ENCODE assay signal across 23 mouse cellular contexts in the genomic region with DNA sequence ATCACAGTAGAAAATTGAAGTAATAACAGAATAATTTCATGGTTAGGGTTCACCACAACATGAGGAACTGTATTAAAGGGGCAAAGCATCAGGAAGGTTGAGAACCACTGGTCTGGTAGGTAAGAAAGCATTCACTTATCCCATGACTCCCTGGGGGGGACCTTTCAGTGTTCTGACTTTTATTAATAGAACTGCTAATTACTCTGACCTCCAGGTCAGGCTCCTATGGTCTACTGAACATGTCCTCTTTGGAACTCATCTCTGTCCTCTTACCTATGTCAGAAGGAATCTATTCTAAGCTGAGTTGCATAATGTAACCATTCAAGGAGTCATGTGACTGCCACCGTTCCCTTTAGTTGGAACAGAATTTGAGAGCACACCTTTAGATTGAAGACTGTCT.
DNase-seq lines count a peak whose midpoint lies in the region; ATAC-seq and TF ChIP-seq lines count a peak whose summit lies in the region.
"Had no signal": no experiment of that assay in that cellular context is flagged by ENCODE, and none has a peak within 500 bp of the region (broad histone marks: within the 10 kb centered on the region; RNA-seq: fewer than 3 reads in every experiment).

No protein-coding gene starts in this region.

- 45% methylated on average over 1 of the region's 1 CpGs for WGBS in kidney, adult 2 months
- 72% methylated on average over 1 of the region's 1 CpGs for WGBS in kidney, embryonic 14.5 days

- no peaks in the 10 kb centered on the region for H3K4me1 ChIP-seq in kidney, adult 2 months (ENCODE audit: control insufficient read depth, insufficient read depth, low read length)
- H3K4me1 ChIP-seq in kidney, embryonic 14.5 days (ENCODE audit: control insufficient read depth, insufficient read depth, low read length) = peaks cover 7% of the 10 kb centered on the region; the same call in 1 of the 2 replicates

- no peak overlapping the region for H3K9ac ChIP-seq in kidney, embryonic 14.5 days (ENCODE audit: low read depth, low read length)
- H3K9ac ChIP-seq: embryonic facial prominence, embryonic 13.5 days; embryonic facial prominence, embryonic 15.5 days; forebrain, embryonic 12.5 days had no signal

- peak; percentile 59 for DNase-seq in kidney, adult 2 months
- peak; percentile 60 for DNase-seq in kidney, adult 9 months
- DNase-seq in kidney, adult 18-20 months = no peak
- DNase-seq in Patski (ENCODE audit: low read depth, low spot score) = no peak
- DNase-seq: adrenal gland, adult 2 months; adrenal gland, postnatal 10 days; adrenal gland, postnatal 25 days; cerebellum, adult 11 months; cerebellum, adult 18-20 months; cerebellum, adult 8-10 months; cerebellum, adult 9-11 months; cerebellum, postnatal 14 days; cerebellum, postnatal 36 days; embryo, embryonic 11 days had no signal

- POLR2A ChIA-PET in Patski (lab: Charles Lee) = interaction anchor here (0.7 kb wide), 1 partner anchor 21 kb away, joined by 3 read pairs; no protein-coding TSS in a partner anchor

- no peaks in the 10 kb centered on the region for H3K27me3 ChIP-seq in kidney, adult 2 months (replicated peaks; ENCODE audit: control insufficient read depth, insufficient read depth, low read length)
- no peaks in the 10 kb centered on the region for H3K27me3 ChIP-seq in kidney, embryonic 14.5 days (ENCODE audit: control insufficient read depth, insufficient read depth, low read length)
- H3K27me3 ChIP-seq in Patski = peaks cover 3% of the 10 kb centered on the region
- H3K27me3 ChIP-seq: embryonic facial prominence, embryonic 13.5 days; embryonic facial prominence, embryonic 15.5 days; forebrain, embryonic 12.5 days had no signal

- no peak for ATAC-seq in kidney, embryonic 14.5 days (ENCODE audit: low FRiP score, low TSS enrichment)
- peak; percentile 21 for ATAC-seq in Patski
- no peak for ATAC-seq in activated CD4-positive, CD25-positive, alpha-beta regulatory T cell, adult 4 months
- ATAC-seq: forebrain, embryonic 14.5 days; forebrain, embryonic 16.5 days had no signal

- no peak overlapping the region for H3K4me3 ChIP-seq in kidney, adult 2 months (ENCODE audit: insufficient read depth, low read depth, low read length)
- no peak overlapping the region for H3K4me3 ChIP-seq in kidney, embryonic 14.5 days (ENCODE audit: low read length)
- H3K4me3 ChIP-seq: embryonic facial prominence, embryonic 13.5 days; embryonic facial prominence, embryonic 15.5 days; erythroblast, embryonic 14.5 days; forebrain, embryonic 10.5 days; forebrain, embryonic 12.5 days had no signal

- no peak overlapping the region for H3K4me2 ChIP-seq in kidney, embryonic 14.5 days (replicated peaks; ENCODE audit: low read depth, low read length)
- H3K4me2 ChIP-seq: embryonic facial prominence, embryonic 13.5 days; embryonic facial prominence, embryonic 15.5 days; forebrain, embryonic 12.5 days had no signal

- CTCF ChIA-PET in Patski (lab: Charles Lee) = no interaction called here

- H3K9me3 ChIP-seq in kidney, embryonic 14.5 days (ENCODE audit: control insufficient read depth, low read length) = no peaks in the 10 kb centered on the region
- H3K9me3 ChIP-seq: embryonic facial prominence, embryonic 13.5 days; embryonic facial prominence, embryonic 15.5 days; forebrain, embryonic 10.5 days; forebrain, embryonic 12.5 days had no signal

- no peak overlapping the region for H3K27ac ChIP-seq in kidney, adult 2 months (ENCODE audit: insufficient read depth, low read depth, low read length)
- H3K27ac ChIP-seq in kidney, embryonic 14.5 days (ENCODE audit: low read depth, low read length) = no peak overlapping the region
- H3K27ac ChIP-seq: embryonic facial prominence, embryonic 13.5 days; embryonic facial prominence, embryonic 15.5 days; forebrain, embryonic 10.5 days; forebrain, embryonic 12.5 days had no signal

- no peak for TF ChIP-seq CTCF in kidney, adult 2 months (conservative IDR thresholded peaks at IDR 0.05; ENCODE audit: insufficient read depth, insufficient read length, low read depth, low read length)
- TF ChIP-seq CTCF in Patski (IDR thresholded peaks at IDR 0.05) = no peak

- TF ChIP-seq POLR2A in kidney, adult 2 months (IDR thresholded peaks at IDR 0.05; ENCODE audit: low read depth, low read length) = no peak

- no peaks in the 10 kb centered on the region for H3K36me3 ChIP-seq in kidney, adult 2 months (ENCODE audit: control insufficient read depth, insufficient read depth, low read length)
- H3K36me3 ChIP-seq in kidney, embryonic 14.5 days (ENCODE audit: control insufficient read depth, insufficient read depth, low read length) = no peaks in the 10 kb centered on the region
- H3K36me3 ChIP-seq: embryonic facial prominence, embryonic 13.5 days; embryonic facial prominence, embryonic 15.5 days; forebrain, embryonic 10.5 days; forebrain, embryonic 12.5 days had no signal

- in situ Hi-C loops in Patski (cut with MboI; ENCODE audit: low pct_unique_long_range_greater_than_20kb) = no loop called here

Comparison
In these comparisons a context has a peak if more than half of its experiments do, and no peak if none do; other contexts are left out.
1. DNase-seq: peak in kidney, adult 2 months (single experiment) and kidney, adult 9 months (single experiment); none in kidney, adult 18-20 months (single experiment) and Patski (single experiment).